Mouse (Mus musculus) embryonic facial prominence, embryonic 14.5 days (tissue): Measurements from ENCODE around the gene Uckl1. TPM values are rescaled to one million over a fixed set of nuclear protein-coding genes. Genes with fewer than 3 reads are reported as not detected.

Experiments
- ATAC-seq: fragments of 200-750 bp; cut with Nextera tagmentation; 2 replicates; pipeline ENCODE4 v1.8.0; 2017; ENCODE audit warnings: low read depth, moderate number of reproducible peaks, moderate TSS enrichment
- DNase-seq: peaks from one replicate; pipeline ENCODE4 v3.0.0-alpha.2; 2015; ENCODE audit warnings: low spot score
- H3K27ac ChIP-seq: fragments of 300-500 bp; sonication (generic); replicated peaks from 2 replicates; pipeline ENCODE4 v1.5.1; 2014; ENCODE audit warnings: low read depth, mild to moderate bottlenecking, low read length, moderate library complexity
- H3K27me3 ChIP-seq: fragments of 300-500 bp; sonication (generic); replicated peaks from 2 replicates; pipeline ENCODE4 v1.6.1; 2014; ENCODE audit warnings: low read length; ENCODE audit not compliant: control insufficient read depth, insufficient read depth
- H3K36me3 ChIP-seq: fragments of 300-500 bp; sonication (generic); 2 replicates; pipeline ENCODE4 v1.6.1; 2014; ENCODE audit warnings: low read length, mixed read lengths; ENCODE audit not compliant: control insufficient read depth, insufficient read depth
- H3K4me1 ChIP-seq: fragments of 300-500 bp; sonication (generic); 2 replicates; pipeline ENCODE4 v1.6.1; 2014; ENCODE audit warnings: antibody characterized with exemption, low read length; ENCODE audit not compliant: control insufficient read depth, insufficient read depth
- H3K4me2 ChIP-seq: fragments of 300-500 bp; sonication (generic); 2 replicates; pipeline ENCODE4 v1.6.1; 2014; ENCODE audit warnings: low read depth, mild to moderate bottlenecking, low read length, moderate library complexity, mixed read lengths
- H3K4me3 ChIP-seq: fragments of 300-500 bp; sonication (generic); 2 replicates; pipeline ENCODE4 v1.5.1; 2014; ENCODE audit warnings: low read depth, mild to moderate bottlenecking, low read length
- H3K9ac ChIP-seq: fragments of 300-500 bp; sonication (generic); 2 replicates; pipeline ENCODE4 v1.6.1; 2014; ENCODE audit warnings: low read depth, mild to moderate bottlenecking, low read length, moderate library complexity, mixed read lengths
- H3K9me3 ChIP-seq: fragments of 300-500 bp; sonication (generic); 2 replicates; pipeline ENCODE4 v1.6.1; 2016; ENCODE audit warnings: low read length; ENCODE audit not compliant: control insufficient read depth
- WGBS: fragments of 180-500 bp; shearing (Covaris S2); extraction: QIAGEN DNeasy Blood & Tissue Kit; methylation state at CpG from one replicate; pipeline ENCODE4 v1.1.7; 2014; 5-methylcytosine and 5-hydroxymethylcytosine counted together
- microRNA-seq: library from miRNA; unstranded; fragments of <30 nt; microRNA quantifications from one replicate; pipeline ENCODE4, GENCODE M21; 2016; ENCODE audit warnings: borderline number of aligned reads
- polyA plus RNA-seq: library from polyadenylated mRNA; unstranded; fragments of >200 nt; fragmentation: Nextera tagmentation; extraction: Ambion mirVana; gene quantifications from 2 replicates; pipeline ENCODE4 v1.2.1, GENCODE M21; 2014

Gene Uckl1
- polyA plus RNA-seq, 1 experiment from 2014 or later, result 45.2 TPM

DNA sequence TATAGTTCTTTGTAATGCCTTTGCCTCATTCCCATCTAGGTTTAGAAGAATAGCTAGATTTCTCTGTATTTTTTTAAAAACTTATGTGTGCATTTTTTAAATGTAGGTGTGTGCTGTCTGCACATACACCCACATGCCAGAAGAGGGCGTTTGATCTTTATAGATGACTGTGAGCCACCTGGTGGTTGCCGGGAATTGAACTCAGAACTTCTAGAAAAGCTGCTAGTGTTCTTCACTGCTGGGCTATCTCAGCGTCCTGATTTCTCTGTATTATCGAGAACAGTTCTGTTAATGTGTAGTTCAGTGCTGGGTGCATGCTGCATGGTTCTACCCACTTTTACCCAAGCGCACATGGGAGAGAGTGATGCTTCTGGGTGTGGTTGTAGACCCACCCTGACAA lies 61.9 kb downstream of the Uckl1 start:
- DNase-seq, result no peak

DNA sequence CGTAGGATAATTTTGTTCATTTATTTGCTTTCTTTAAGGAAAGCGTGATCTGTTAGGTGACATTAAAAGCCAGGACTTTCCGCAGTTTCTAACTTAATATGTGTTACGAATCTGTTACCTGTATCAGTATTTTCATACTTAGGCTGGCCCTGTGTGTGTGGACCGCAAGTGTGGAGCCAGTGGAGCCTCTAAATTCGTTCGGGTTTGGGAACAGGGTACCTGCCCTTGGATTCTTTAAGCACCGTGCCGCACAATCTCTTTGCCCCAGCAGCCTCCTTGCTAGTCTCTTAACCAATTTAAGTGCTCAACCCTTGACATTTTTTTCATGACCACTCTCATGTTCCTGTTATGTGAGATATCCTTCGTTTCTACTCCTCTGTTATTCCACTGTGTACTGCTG lies 63.2 kb downstream of the Uckl1 start:
- peak overlapping the region; percentile 94 for H3K9ac ChIP-seq

More for the DNA sequence above, 61.9 kb downstream of the Uckl1 start:
- Histone ChIP-seq H3K4me3 (no peak overlapping the region), H3K27me3 (no peaks in the 10 kb centered on the region), H3K4me2 (no peak overlapping the region), H3K9ac (no peak overlapping the region), H3K27ac (no peak overlapping the region), H3K4me1 (peaks cover 14% of the 10 kb centered on the region), H3K36me3 (peaks cover 13% of the 10 kb centered on the region; the same call in 1 of the 2 replicates), H3K9me3 (no peaks in the 10 kb centered on the region)
- 71% methylated on average over 5 of the region's 5 CpGs for WGBS
- no peak for ATAC-seq

DNA sequence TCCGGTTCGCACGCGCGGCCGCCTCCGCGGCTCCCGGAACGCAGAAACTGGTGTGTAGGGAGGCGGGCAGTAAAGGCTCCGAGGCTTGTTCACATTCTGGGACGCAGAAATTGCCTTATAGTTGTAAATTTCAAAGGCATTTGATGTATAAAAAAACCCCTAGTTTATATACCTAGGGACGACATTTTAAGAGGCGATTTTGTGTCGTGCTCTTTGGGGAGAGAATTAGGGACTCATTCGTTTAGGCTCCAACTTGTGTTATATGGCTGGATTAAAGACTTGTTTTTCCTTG lies 63.8 kb downstream of the Uckl1 start:
- H3K4me3 ChIP-seq, result peak overlapping the region; percentile 94
- ATAC-seq (no peak), DNase-seq (no peak)
- 0% methylated on average over 17 of the region's 17 CpGs for WGBS
- H3K4me1 ChIP-seq, result peaks cover 14% of the 10 kb centered on the region
- H3K4me2 ChIP-seq, result peak overlapping the region; percentile 62
- H3K27ac ChIP-seq, result peak overlapping the region; percentile 97
- H3K9ac ChIP-seq, result peak overlapping the region; percentile 94
- H3K9me3 ChIP-seq, result no peaks in the 10 kb centered on the region
- peaks cover 25% of the 10 kb centered on the region for H3K36me3 ChIP-seq
- no peaks in the 10 kb centered on the region for H3K27me3 ChIP-seq

More for the DNA sequence above, 63.2 kb downstream of the Uckl1 start:
- ATAC-seq, result no peak
- H3K4me3 ChIP-seq, result peak overlapping the region; percentile 94
- H3K36me3 ChIP-seq, result peaks cover 21% of the 10 kb centered on the region
- H3K4me2 ChIP-seq, result peak overlapping the region; percentile 62
- H3K4me1 ChIP-seq, result peaks cover 14% of the 10 kb centered on the region
- WGBS, result 52% methylated on average over 10 of the region's 10 CpGs
- no peaks in the 10 kb centered on the region for H3K27me3 ChIP-seq
- DNase-seq, result no peak
- H3K9me3 ChIP-seq, result no peaks in the 10 kb centered on the region
- H3K27ac ChIP-seq, result no peak overlapping the region

DNA sequence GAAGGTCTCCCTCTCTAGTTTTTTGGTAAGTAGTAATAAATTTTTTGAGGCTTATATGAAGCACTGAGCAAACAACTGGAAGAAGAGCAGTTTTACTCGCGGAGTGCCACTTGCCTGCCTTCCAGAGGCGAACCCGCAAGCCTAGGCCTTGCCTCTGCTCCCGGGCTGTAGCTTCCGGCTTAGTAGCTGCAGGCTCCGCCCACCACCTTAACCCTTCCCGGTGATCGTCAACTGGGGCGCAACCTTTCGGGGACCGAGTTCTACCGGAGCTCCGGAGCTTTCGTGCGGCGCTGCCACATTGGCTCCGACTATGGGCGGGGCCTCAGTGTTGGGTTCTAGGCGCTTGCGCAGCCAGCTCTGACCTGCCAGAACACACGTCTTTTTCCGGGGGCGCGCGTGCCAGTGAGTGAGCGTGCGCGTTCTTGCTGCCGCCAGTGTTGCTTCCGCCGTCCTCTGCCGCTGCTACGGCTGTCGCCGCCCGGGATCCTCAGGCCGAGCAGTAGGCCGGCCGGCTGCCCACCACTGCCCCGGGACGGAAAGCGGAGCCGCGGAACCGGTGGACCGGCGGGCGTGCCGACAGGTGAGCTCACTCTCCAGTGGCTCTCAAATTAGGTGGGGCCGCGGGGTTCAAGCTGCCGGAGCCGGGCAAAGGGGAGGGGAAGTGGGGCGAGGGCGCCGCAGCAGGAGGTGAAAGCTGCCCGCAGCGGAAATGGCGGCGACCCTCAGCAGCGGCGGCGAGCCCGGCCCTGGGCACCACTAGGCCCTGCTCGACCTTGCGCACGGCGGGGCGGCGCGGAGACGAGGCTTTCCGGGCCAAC lies 64.4 kb downstream of the Uckl1 start, which contains the start of gene Dnajc5:
Gene Dnajc5, plus strand, starts transcription at position 368 of the 818 bp plus-strand sequence.
- Histone ChIP-seq H3K4me3 (peak within 1 kb of the TSS; percentile 94), H3K9me3 (no peaks in the 10 kb centered on the region), H3K4me2 (peak within 1 kb of the TSS; percentile 62), H3K27ac (peak within 1 kb of the TSS; percentile 97), H3K9ac (peak within 1 kb of the TSS; percentile 94), H3K36me3 (peaks cover 31% of the 10 kb centered on the region), H3K4me1 (peaks cover 14% of the 10 kb centered on the region), H3K27me3 (no peaks in the 10 kb centered on the region)
- under 1% methylated on average over 67 of the region's 74 CpGs for WGBS
- peak; percentile 99 for ATAC-seq
- DNase-seq, result peak; percentile 99

DNA sequence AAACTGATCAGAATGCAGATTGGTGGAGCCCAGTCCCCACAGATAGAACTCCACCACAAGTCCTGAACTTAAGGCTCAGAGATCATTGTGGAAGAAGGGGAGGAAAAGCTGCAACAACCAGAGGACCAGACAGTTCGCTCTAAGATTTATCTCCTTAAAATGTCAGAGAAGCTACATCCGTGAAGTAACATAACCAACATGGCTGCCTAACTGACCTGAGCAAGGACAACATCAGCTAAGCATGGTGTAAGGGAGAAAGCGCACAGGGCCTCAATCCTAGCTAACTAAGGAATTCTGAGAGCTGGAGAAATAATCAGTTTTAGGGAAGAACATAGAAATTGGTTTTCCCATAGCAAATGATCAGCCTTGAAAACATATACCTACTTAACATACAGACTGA lies 65.5 kb downstream of the Uckl1 start:
- Histone ChIP-seq H3K4me3 (peak overlapping the region; percentile 94), H3K27ac (peak overlapping the region; percentile 97), H3K4me2 (peak overlapping the region; percentile 62), H3K9ac (peak overlapping the region; percentile 94), H3K27me3 (no peaks in the 10 kb centered on the region), H3K9me3 (no peaks in the 10 kb centered on the region), H3K36me3 (peaks cover 41% of the 10 kb centered on the region), H3K4me1 (peaks cover 14% of the 10 kb centered on the region)
- WGBS, result 73% methylated on average over 3 of the region's 3 CpGs
- no peak for ATAC-seq
- no peak for DNase-seq

Small RNA genes within 50 kb of the gene (microRNA-seq; reads per million reads assigned to microRNA genes)
- not detected for gene Mir7006

Other genes with a start within 250 kb of the Uckl1 start
- gene Zgpat, start 220.0 kb downstream of the Uckl1 start, polyA plus RNA-seq, result 30.1 and 36.6 TPM in 2 replicates
- gene Arfrp1, start 219.5 kb downstream of the Uckl1 start, polyA plus RNA-seq, result 43.7 and 48.1 TPM in 2 replicates
- 17.4 and 18.4 TPM in 2 replicates for gene Lime1, start 204.8 kb downstream of the Uckl1 start, polyA plus RNA-seq
- 5.7 and 5.9 TPM in 2 replicates for gene Zbtb46, start 125.5 kb downstream of the Uckl1 start, polyA plus RNA-seq
- gene Abhd16b, start 91.7 kb downstream of the Uckl1 start, polyA plus RNA-seq, result 0.21 and 0.22 TPM in 2 replicates
- gene Tpd52l2, start 87.8 kb downstream of the Uckl1 start, polyA plus RNA-seq, result 159 and 164 TPM in 2 replicates
- gene Dnajc5, start 64.4 kb downstream of the Uckl1 start, polyA plus RNA-seq, result 80.4 and 84.2 TPM in 2 replicates
- gene Prpf6, start 7.0 kb upstream of the Uckl1 start, polyA plus RNA-seq, result 57.4 and 61.7 TPM in 2 replicates
- gene Zfp512b, start 7.9 kb upstream of the Uckl1 start, polyA plus RNA-seq, result 42.0 and 46.5 TPM in 2 replicates
- gene Samd10, start 14.3 kb upstream of the Uckl1 start, polyA plus RNA-seq, result 13.1 and 13.2 TPM in 2 replicates
- 0.47 TPM in 1 of 2 replicates, not detected in the other for gene Gm29797, start 72.1 kb upstream of the Uckl1 start, polyA plus RNA-seq
- gene Sox18, start 86.7 kb upstream of the Uckl1 start, polyA plus RNA-seq, result 43.9 and 46.5 TPM in 2 replicates
- gene Tcea2, start 95.4 kb upstream of the Uckl1 start, polyA plus RNA-seq, result 21.2 and 26.8 TPM in 2 replicates
- 82.2 and 88.4 TPM in 2 replicates for gene Rgs19, start 109.1 kb upstream of the Uckl1 start, polyA plus RNA-seq
- not detected in 2 replicates for gene Lkaaear1, start 113.5 kb upstream of the Uckl1 start, polyA plus RNA-seq
- gene Oprl1, start 130.1 kb upstream of the Uckl1 start, polyA plus RNA-seq, result 2.0 and 2.5 TPM in 2 replicates
- 0.77 and 1.3 TPM in 2 replicates for gene Myt1, start 178.4 kb upstream of the Uckl1 start, polyA plus RNA-seq